Mouse (Mus musculus) midbrain, embryonic 12.5 days (tissue): ENCODE data around the gene Alk. TPM values are rescaled to one million over a fixed set of nuclear protein-coding genes. Genes with fewer than 3 reads are reported as not detected.

Experiments
- ATAC-seq: fragments of 200-750 bp; cut with Nextera tagmentation; 2 replicates; pipeline ENCODE4 v1.8.0; 2017; ENCODE audit warnings: low read depth, moderate TSS enrichment, moderate library complexity; ENCODE audit not compliant: low FRiP score
- H3K27ac ChIP-seq: fragments of 300-500 bp; sonication (generic); replicated peaks from 2 replicates; pipeline ENCODE4 v1.5.1; 2016; ENCODE audit warnings: mild to moderate bottlenecking
- H3K27me3 ChIP-seq: fragments of 300-500 bp; sonication (generic); 2 replicates; pipeline ENCODE4 v1.6.1; 2016; ENCODE audit warnings: mild to moderate bottlenecking
- H3K36me3 ChIP-seq: fragments of 300-500 bp; sonication (generic); 2 replicates; pipeline ENCODE4 v1.6.1; 2016
- H3K4me1 ChIP-seq: fragments of 300-500 bp; sonication (generic); 2 replicates; pipeline ENCODE4 v1.6.1; 2016
- H3K4me2 ChIP-seq: fragments of 300-500 bp; sonication (generic); replicated peaks from 2 replicates; pipeline ENCODE4 v1.6.1; 2016; ENCODE audit warnings: mild to moderate bottlenecking, moderate library complexity
- H3K4me3 ChIP-seq: fragments of 300-500 bp; sonication (generic); 2 replicates; pipeline ENCODE4 v1.5.1; 2016; ENCODE audit warnings: mild to moderate bottlenecking
- H3K9ac ChIP-seq: fragments of 300-500 bp; sonication (generic); replicated peaks from 2 replicates; pipeline ENCODE4 v1.6.1; 2016; ENCODE audit warnings: mild to moderate bottlenecking, moderate library complexity
- H3K9me3 ChIP-seq: fragments of 300-500 bp; sonication (generic); 2 replicates; pipeline ENCODE4 v1.6.1; 2016; ENCODE audit warnings: mild to moderate bottlenecking
- WGBS: fragments of 180-500 bp; shearing (Covaris S2); methylation state at CpG from one replicate; pipeline ENCODE4 v1.1.7; 2016; 5-methylcytosine and 5-hydroxymethylcytosine counted together
- polyA plus RNA-seq: library from polyadenylated mRNA; unstranded; fragments of >200 nt; fragmentation: Nextera tagmentation; extraction: Ambion mirVana; gene quantifications from 2 replicates; pipeline ENCODE4 v1.2.1, GENCODE M21; 2016

The Alk gene
- polyA plus RNA-seq, 1 experiment from 2014 or later = 0.99 TPM

GRCm38 (mm10) chr17:71967356-71967755 lies 637.1 kb downstream of the Alk start:
- no peak overlapping the region for H3K27ac ChIP-seq
- no peak overlapping the region for H3K4me3 ChIP-seq
- 76% methylated on average over 12 of the region's 12 CpGs for WGBS
- no peak overlapping the region for H3K4me2 ChIP-seq
- peaks cover 19% of the 10 kb centered on the region for H3K27me3 ChIP-seq
- peaks cover 15% of the 10 kb centered on the region for H3K4me1 ChIP-seq
- no peak for ATAC-seq
- H3K9ac ChIP-seq = no peak overlapping the region
- no peaks in the 10 kb centered on the region for H3K36me3 ChIP-seq
- no peaks in the 10 kb centered on the region for H3K9me3 ChIP-seq

- 84% methylated on average over 9 of the region's 9 CpGs for WGBS
- Histone ChIP-seq H3K4me2 (no peak overlapping the region), H3K4me1 (peaks cover 15% of the 10 kb centered on the region), H3K4me3 (no peak overlapping the region), H3K36me3 (no peaks in the 10 kb centered on the region), H3K9ac (no peak overlapping the region), H3K9me3 (no peaks in the 10 kb centered on the region), H3K27ac (no peak overlapping the region), H3K27me3 (peaks cover 19% of the 10 kb centered on the region)
- peak; percentile 55 for ATAC-seq
Measured at GRCm38 (mm10) chr17:71965733-71966606, 638.5 kb downstream of the Alk start.

GRCm38 (mm10) chr17:71964610-71965009 lies 639.8 kb downstream of the Alk start:
- no peak overlapping the region for H3K27ac ChIP-seq
- peaks cover 15% of the 10 kb centered on the region for H3K4me1 ChIP-seq
- H3K9ac ChIP-seq = no peak overlapping the region
- H3K27me3 ChIP-seq = peaks cover 14% of the 10 kb centered on the region
- H3K4me2 ChIP-seq = no peak overlapping the region
- 65% methylated on average over 11 of the region's 11 CpGs for WGBS
- no peaks in the 10 kb centered on the region for H3K36me3 ChIP-seq
- H3K4me3 ChIP-seq = no peak overlapping the region
- H3K9me3 ChIP-seq = no peaks in the 10 kb centered on the region
- no peak for ATAC-seq

- Histone ChIP-seq H3K4me1 (peaks cover 15% of the 10 kb centered on the region), H3K9me3 (no peaks in the 10 kb centered on the region), H3K27ac (no peak overlapping the region), H3K27me3 (peaks cover 18% of the 10 kb centered on the region), H3K36me3 (no peaks in the 10 kb centered on the region), H3K4me2 (peak overlapping the region; percentile 6; the same call in 1 of the 2 replicates), H3K9ac (no peak overlapping the region), H3K4me3 (no peak overlapping the region)
- peak; percentile 61 for ATAC-seq
- 31% methylated on average over 9 of the region's 9 CpGs for WGBS
Measured at GRCm38 (mm10) chr17:71962746-71963145, 641.7 kb downstream of the Alk start.

GRCm38 (mm10) chr17:71955011-71955410 lies 649.4 kb downstream of the Alk start:
- Histone ChIP-seq H3K27me3 (peaks cover 20% of the 10 kb centered on the region), H3K9me3 (no peaks in the 10 kb centered on the region), H3K36me3 (no peaks in the 10 kb centered on the region), H3K4me2 (no peak overlapping the region), H3K27ac (no peak overlapping the region), H3K4me1 (no peaks in the 10 kb centered on the region; the same call in 1 of the 2 replicates), H3K9ac (no peak overlapping the region), H3K4me3 (no peak overlapping the region)
- WGBS = 93% methylated on average over 7 of the region's 7 CpGs
- no peak for ATAC-seq

- Histone ChIP-seq H3K4me2 (no peak overlapping the region), H3K36me3 (no peaks in the 10 kb centered on the region), H3K4me1 (no peaks in the 10 kb centered on the region; the same call in 1 of the 2 replicates), H3K9ac (no peak overlapping the region), H3K4me3 (no peak overlapping the region), H3K9me3 (no peaks in the 10 kb centered on the region), H3K27ac (no peak overlapping the region), H3K27me3 (peaks cover 21% of the 10 kb centered on the region)
- WGBS = 76% methylated on average over 15 of the region's 15 CpGs
- ATAC-seq = 0 out of 2 replicates have a peak, but pooled peaks have one; percentile 9
Measured at GRCm38 (mm10) chr17:71954217-71954844, 650.1 kb downstream of the Alk start.

GRCm38 (mm10) chr17:71950968-71951367 lies 653.5 kb downstream of the Alk start:
- Histone ChIP-seq H3K9ac (no peak overlapping the region), H3K27ac (no peak overlapping the region), H3K36me3 (no peaks in the 10 kb centered on the region), H3K4me3 (no peak overlapping the region), H3K27me3 (peaks cover 29% of the 10 kb centered on the region), H3K9me3 (no peaks in the 10 kb centered on the region), H3K4me2 (no peak overlapping the region), H3K4me1 (peaks cover 13% of the 10 kb centered on the region)
- WGBS = 52% methylated on average over 5 of the region's 5 CpGs
- peak; percentile 59; the same call in 1 of the 2 replicates for ATAC-seq

GRCm38 (mm10) chr17:71948687-71949086 lies 655.7 kb downstream of the Alk start:
- Histone ChIP-seq H3K9ac (no peak overlapping the region), H3K4me1 (peaks cover 13% of the 10 kb centered on the region), H3K4me3 (no peak overlapping the region), H3K4me2 (no peak overlapping the region), H3K36me3 (no peaks in the 10 kb centered on the region), H3K27ac (no peak overlapping the region), H3K9me3 (no peaks in the 10 kb centered on the region), H3K27me3 (peaks cover 28% of the 10 kb centered on the region)
- 86% methylated on average over 5 of the region's 5 CpGs for WGBS
- ATAC-seq = no peak

GRCm38 (mm10) chr17:71947452-71947851 lies 657.0 kb downstream of the Alk start:
- peak; percentile 54; the same call in 1 of the 2 replicates for ATAC-seq

GRCm38 (mm10) chr17:71944020-71944419 lies 660.4 kb downstream of the Alk start:
- no peak overlapping the region for H3K4me3 ChIP-seq
- no peaks in the 10 kb centered on the region for H3K9me3 ChIP-seq
- H3K36me3 ChIP-seq = no peaks in the 10 kb centered on the region
- H3K27ac ChIP-seq = no peak overlapping the region
- peaks cover 22% of the 10 kb centered on the region for H3K4me1 ChIP-seq
- H3K4me2 ChIP-seq = no peak overlapping the region
- no peak for ATAC-seq
- 76% methylated on average over 5 of the region's 5 CpGs for WGBS
- H3K9ac ChIP-seq = no peak overlapping the region
- peaks cover 12% of the 10 kb centered on the region for H3K27me3 ChIP-seq

More at GRCm38 (mm10) chr17:71947452-71947851, 657.0 kb downstream of the Alk start:
- Histone ChIP-seq H3K27ac (no peak overlapping the region), H3K27me3 (peaks cover 18% of the 10 kb centered on the region), H3K9me3 (no peaks in the 10 kb centered on the region), H3K4me1 (peaks cover 13% of the 10 kb centered on the region), H3K36me3 (no peaks in the 10 kb centered on the region), H3K4me3 (no peak overlapping the region), H3K9ac (no peak overlapping the region), H3K4me2 (peak overlapping the region; percentile 18; the same call in 1 of the 2 replicates)
- WGBS = 2% methylated on average over 9 of the region's 9 CpGs

GRCm38 (mm10) chr17:71942052-71942451 lies 662.4 kb downstream of the Alk start:
- no peak overlapping the region for H3K27ac ChIP-seq
- H3K4me2 ChIP-seq = no peak overlapping the region
- no peak for ATAC-seq
- H3K36me3 ChIP-seq = no peaks in the 10 kb centered on the region
- H3K9ac ChIP-seq = no peak overlapping the region
- H3K27me3 ChIP-seq = peaks cover 1% of the 10 kb centered on the region; the same call in 1 of the 2 replicates
- peaks cover 9% of the 10 kb centered on the region for H3K4me1 ChIP-seq
- H3K9me3 ChIP-seq = no peaks in the 10 kb centered on the region
- H3K4me3 ChIP-seq = no peak overlapping the region

GRCm38 (mm10) chr17:71941436-71941835 lies 663.0 kb downstream of the Alk start:
- no peak for ATAC-seq

More at GRCm38 (mm10) chr17:71941436-71941835, 663.0 kb downstream of the Alk start:
- Histone ChIP-seq H3K36me3 (no peaks in the 10 kb centered on the region), H3K27me3 (no peaks in the 10 kb centered on the region; the same call in 1 of the 2 replicates), H3K4me3 (no peak overlapping the region), H3K9me3 (no peaks in the 10 kb centered on the region), H3K4me1 (peaks cover 8% of the 10 kb centered on the region; the same call in 1 of the 2 replicates), H3K9ac (0 out of 2 replicates have a peak overlapping the region, but pooled peaks have one; percentile 11), H3K27ac (no peak overlapping the region), H3K4me2 (no peak overlapping the region)
- 36% methylated on average over 6 of the region's 6 CpGs for WGBS
